Mouse (Mus musculus): ENCODE results near the gene Ldb3.

Ldb3 gene

GRCm38 (mm10) chr14:34561647-34562046, 26.8 kb downstream of the Ldb3 start:
- no peak for DNase-seq (ENCODE audit: extremely low read depth, low read depth)

- DNase-seq (ENCODE audit: extremely low read depth, low read depth) = no peak
These were observed 29.5 kb downstream of the Ldb3 start for GRCm38 (mm10) chr14:34558947-34559346.

GRCm38 (mm10) chr14:34555211-34555610, 33.3 kb downstream of the Ldb3 start:
- DNase-seq (ENCODE audit: extremely low read depth, low read depth) = no peak

- DNase-seq (ENCODE audit: extremely low read depth, low read depth) = no peak
These were observed 34.4 kb downstream of the Ldb3 start for GRCm38 (mm10) chr14:34554047-34554446.

GRCm38 (mm10) chr14:34553470-34553869, 35.0 kb downstream of the Ldb3 start:
- DNase-seq (ENCODE audit: extremely low read depth, low read depth) = no peak

GRCm38 (mm10) chr14:34552226-34552625, 36.3 kb downstream of the Ldb3 start:
- peak; percentile 4 for DNase-seq (ENCODE audit: extremely low read depth, low read depth)

GRCm38 (mm10) chr14:34549004-34549671, 39.3 kb downstream of the Ldb3 start:
- peak; percentile 39 for DNase-seq (ENCODE audit: extremely low read depth, low read depth)

- DNase-seq (ENCODE audit: extremely low read depth, low read depth) = peak; percentile 49
These were observed 40.0 kb downstream of the Ldb3 start for GRCm38 (mm10) chr14:34548391-34549001.

GRCm38 (mm10) chr14:34544545-34544944, 43.9 kb downstream of the Ldb3 start:
- no peak for DNase-seq (ENCODE audit: extremely low read depth, low read depth)

- no peak for DNase-seq (ENCODE audit: extremely low read depth, low read depth)
These were observed 44.5 kb downstream of the Ldb3 start for GRCm38 (mm10) chr14:34544001-34544400.

GRCm38 (mm10) chr14:34543596-34543995, 44.9 kb downstream of the Ldb3 start:
- DNase-seq (ENCODE audit: extremely low read depth, low read depth) = no peak

- no peak for DNase-seq (ENCODE audit: extremely low read depth, low read depth)
These were observed 46.6 kb downstream of the Ldb3 start for GRCm38 (mm10) chr14:34541896-34542295.

- DNase-seq (ENCODE audit: extremely low read depth, low read depth) = no peak
These were observed 47.8 kb downstream of the Ldb3 start for GRCm38 (mm10) chr14:34540685-34541162.

GRCm38 (mm10) chr14:34535883-34536282, 52.6 kb downstream of the Ldb3 start:
- DNase-seq (ENCODE audit: extremely low read depth, low read depth) = no peak

GRCm38 (mm10) chr14:34533537-34533936, 54.9 kb downstream of the Ldb3 start:
- DNase-seq (ENCODE audit: extremely low read depth, low read depth) = no peak

- no peak for DNase-seq (ENCODE audit: extremely low read depth, low read depth)
These were observed 55.9 kb downstream of the Ldb3 start for GRCm38 (mm10) chr14:34532536-34532935.

- no peak for DNase-seq (ENCODE audit: extremely low read depth, low read depth)
These were observed 59.7 kb downstream of the Ldb3 start for GRCm38 (mm10) chr14:34528804-34529203.

- DNase-seq (ENCODE audit: extremely low read depth, low read depth) = no peak
These were observed 65.8 kb downstream of the Ldb3 start, which contains the start of gene 9230112D13Rik for GRCm38 (mm10) chr14:34522701-34523100. Gene 9230112D13Rik, minus strand, starts transcription at chr14:34522801.

- DNase-seq (ENCODE audit: extremely low read depth, low read depth) = no peak
These were observed 70.4 kb downstream of the Ldb3 start for GRCm38 (mm10) chr14:34517959-34518544.

- no peak for DNase-seq (ENCODE audit: extremely low read depth, low read depth)
These were observed 71.4 kb downstream of the Ldb3 start for GRCm38 (mm10) chr14:34516960-34517577.

- no peak for DNase-seq (ENCODE audit: extremely low read depth, low read depth)
These were observed 72.6 kb downstream of the Ldb3 start for GRCm38 (mm10) chr14:34515860-34516259.

GRCm38 (mm10) chr14:34514120-34514519, 74.4 kb downstream of the Ldb3 start:
- no peak for DNase-seq (ENCODE audit: extremely low read depth, low read depth)

All from MEL-GATA-1-ER (cell line).